Mouse (Mus musculus) midbrain, postnatal 0 days (tissue): ENCODE results near the gene Hdc. TPM values are rescaled to one million over a fixed set of nuclear protein-coding genes. Genes with fewer than 3 reads are reported as not detected.

ENCODE experiments used
- ATAC-seq: fragments of 200-750 bp; cut with Nextera tagmentation; 2 replicates; pipeline ENCODE4 v1.8.0; 2017; ENCODE audit warnings: moderate number of reproducible peaks, mild to moderate bottlenecking, moderate TSS enrichment, moderate library complexity; ENCODE audit not compliant: low FRiP score
- DNase-seq: peaks from one replicate; pipeline ENCODE4 v3.0.0-alpha.2; 2015; ENCODE audit warnings: low spot score
- H3K27ac ChIP-seq: fragments of 300-500 bp; sonication (generic); 2 replicates; pipeline ENCODE4 v1.5.1; 2014; ENCODE audit warnings: low read depth, mild to moderate bottlenecking, low read length, mixed read lengths
- H3K27me3 ChIP-seq: fragments of 300-500 bp; sonication (generic); 2 replicates; pipeline ENCODE4 v1.6.1; 2014; ENCODE audit warnings: low read length, control low read depth, mixed read lengths; ENCODE audit not compliant: insufficient read depth
- H3K36me3 ChIP-seq: fragments of 300-500 bp; sonication (generic); 2 replicates; pipeline ENCODE4 v1.6.1; 2014; ENCODE audit warnings: low read length, control low read depth, mixed read lengths; ENCODE audit not compliant: insufficient read depth
- H3K4me1 ChIP-seq: fragments of 300-500 bp; sonication (generic); 2 replicates; pipeline ENCODE4 v1.6.1; 2014; ENCODE audit warnings: mild to moderate bottlenecking, control low read depth, antibody characterized with exemption, low read length, mixed read lengths; ENCODE audit not compliant: insufficient read depth
- H3K4me2 ChIP-seq: fragments of 300-500 bp; sonication (generic); 2 replicates; pipeline ENCODE4 v1.6.1; 2014; ENCODE audit warnings: low read depth, mild to moderate bottlenecking, low read length, mixed read lengths; ENCODE audit not compliant: poor library complexity, severe bottlenecking
- H3K4me3 ChIP-seq: fragments of 300-500 bp; sonication (generic); 2 replicates; pipeline ENCODE4 v1.5.1; 2014; ENCODE audit warnings: low read depth, mild to moderate bottlenecking, low read length, moderate library complexity
- H3K9ac ChIP-seq: fragments of 300-500 bp; sonication (generic); replicated peaks from 2 replicates; pipeline ENCODE4 v1.6.1; 2014; ENCODE audit warnings: mild to moderate bottlenecking, low read length, moderate library complexity, mixed read lengths; ENCODE audit not compliant: poor library complexity, severe bottlenecking
- H3K9me3 ChIP-seq: fragments of 300-500 bp; sonication (generic); 2 replicates; pipeline ENCODE4 v1.6.1; 2016; ENCODE audit warnings: low read length, control low read depth
- CTCF ChIP-seq: IDR thresholded peaks from 2 replicates; pipeline ENCODE4 v1.5.1; 2016; ENCODE audit warnings: antibody characterized with exemption, mild to moderate bottlenecking
- WGBS: fragments of 180-500 bp; shearing (Covaris S2); extraction: QIAGEN DNeasy Blood & Tissue Kit; methylation state at CpG from one replicate; pipeline ENCODE4 v1.1.7; 2014; 5-methylcytosine and 5-hydroxymethylcytosine counted together
- polyA plus RNA-seq: library from polyadenylated mRNA; unstranded; fragments of >200 nt; fragmentation: Nextera tagmentation; extraction: Ambion mirVana; gene quantifications from 2 replicates; pipeline ENCODE4 v1.2.1, GENCODE M21; 2015
- total RNA-seq: library from RNA; depleted of rRNA; stranded (reverse); fragments of >200 nt; gene quantifications from 2 replicates; pipeline ENCODE4 v1.2.3, GENCODE M21; 2014

The Hdc gene
- total and polyA plus RNA-seq, 2 experiments from 2014 or later: 3.8 to 5.6 TPM

GRCm38 (mm10) chr2:126584621-126585369, 34.3 kb downstream of the Hdc start:
- H3K36me3 ChIP-seq: peaks cover 15% of the 10 kb centered on the region; the same call in 1 of the 2 replicates
- H3K9ac ChIP-seq: no peak overlapping the region
- no peaks in the 10 kb centered on the region for H3K4me1 ChIP-seq
- no peak for TF ChIP-seq CTCF
- H3K27ac ChIP-seq: no peak overlapping the region
- H3K27me3 ChIP-seq: no peaks in the 10 kb centered on the region
- ATAC-seq: no peak
- DNase-seq: no peak
- H3K4me3 ChIP-seq: no peak overlapping the region
- no peak overlapping the region for H3K4me2 ChIP-seq
- 85% methylated on average over 8 of the region's 8 CpGs for WGBS
- no peaks in the 10 kb centered on the region for H3K9me3 ChIP-seq

GRCm38 (mm10) chr2:126583960-126584359, 35.1 kb downstream of the Hdc start:
- no peak overlapping the region for H3K9ac ChIP-seq

GRCm38 (mm10) chr2:126579282-126579681, 39.8 kb downstream of the Hdc start:
- Histone ChIP-seq H3K4me2 (no peak overlapping the region), H3K27ac (no peak overlapping the region), H3K36me3 (peaks cover 17% of the 10 kb centered on the region; the same call in 1 of the 2 replicates), H3K4me1 (no peaks in the 10 kb centered on the region), H3K27me3 (no peaks in the 10 kb centered on the region), H3K9me3 (no peaks in the 10 kb centered on the region), H3K9ac (no peak overlapping the region), H3K4me3 (no peak overlapping the region)
- DNase-seq (no peak), ATAC-seq (no peak)
- no peak for TF ChIP-seq CTCF
- 97% methylated on average over 1 of the region's 1 CpGs for WGBS

More at GRCm38 (mm10) chr2:126583960-126584359, 35.1 kb downstream of the Hdc start:
- Histone ChIP-seq H3K4me1 (no peaks in the 10 kb centered on the region), H3K27me3 (no peaks in the 10 kb centered on the region), H3K36me3 (peaks cover 19% of the 10 kb centered on the region; the same call in 1 of the 2 replicates), H3K27ac (no peak overlapping the region), H3K4me2 (no peak overlapping the region), H3K9me3 (no peaks in the 10 kb centered on the region), H3K4me3 (no peak overlapping the region)
- 76% methylated on average over 6 of the region's 6 CpGs for WGBS
- ATAC-seq (no peak), DNase-seq (no peak)
- no peak for TF ChIP-seq CTCF

GRCm38 (mm10) chr2:126577362-126577761, 41.7 kb downstream of the Hdc start:
- Histone ChIP-seq H3K4me3 (no peak overlapping the region), H3K27ac (no peak overlapping the region), H3K9me3 (no peaks in the 10 kb centered on the region), H3K4me2 (no peak overlapping the region), H3K36me3 (peaks cover 20% of the 10 kb centered on the region; the same call in 1 of the 2 replicates), H3K27me3 (no peaks in the 10 kb centered on the region), H3K4me1 (no peaks in the 10 kb centered on the region), H3K9ac (no peak overlapping the region)
- ATAC-seq (no peak), DNase-seq (no peak)
- WGBS: 90% methylated on average over 5 of the region's 5 CpGs
- TF ChIP-seq CTCF: no peak

- DNase-seq: no peak
- no peaks in the 10 kb centered on the region for H3K4me1 ChIP-seq
- no peak overlapping the region for H3K4me3 ChIP-seq
- H3K4me2 ChIP-seq: no peak overlapping the region
- peaks cover 14% of the 10 kb centered on the region; the same call in 1 of the 2 replicates for H3K36me3 ChIP-seq
- 0 out of 2 replicates have a peak, but pooled peaks cover 5% of the 10 kb centered on the region for H3K9me3 ChIP-seq
- ATAC-seq: no peak
- 82% methylated on average over 11 of the region's 11 CpGs for WGBS
- no peak overlapping the region for H3K27ac ChIP-seq
- no peak for TF ChIP-seq CTCF
- H3K27me3 ChIP-seq: no peaks in the 10 kb centered on the region
- no peak overlapping the region for H3K9ac ChIP-seq
Measured at GRCm38 (mm10) chr2:126575391-126576176, 43.5 kb downstream of the Hdc start.

- Histone ChIP-seq H3K27me3 (no peaks in the 10 kb centered on the region), H3K27ac (no peak overlapping the region), H3K36me3 (peaks cover 19% of the 10 kb centered on the region; the same call in 1 of the 2 replicates), H3K9me3 (peaks cover 5% of the 10 kb centered on the region; the same call in 1 of the 2 replicates), H3K4me2 (no peak overlapping the region), H3K4me3 (no peak overlapping the region), H3K4me1 (no peaks in the 10 kb centered on the region), H3K9ac (no peak overlapping the region)
- DNase-seq: no peak
- no peak for ATAC-seq
- 91% methylated on average over 4 of the region's 4 CpGs for WGBS
- no peak for TF ChIP-seq CTCF
Measured at GRCm38 (mm10) chr2:126572747-126573146, 46.4 kb downstream of the Hdc start.
